Mouse (Mus musculus) CH12F3 (cell line): ENCODE data around the gene Cog1.
"Not testable (repeated sequence)": the region's sequence is repeated elsewhere in the genome, so short reads cannot be mapped to it uniquely, and the experiment has no call there.

Experiments
- in situ Hi-C: fragments of 300-500 bp; cut with MboI; formaldehyde crosslinking; loops from 2 replicates; pipeline ENCODE4 v1.14.3; 2020; ENCODE audit warnings: low sequenced_read_pairs

Gene Cog1

GRCm38 (mm10) chr11:113631302-113631701 is 17.7 kb upstream of the Cog1 start:
- in situ Hi-C loops, result no loop called here

- in situ Hi-C loops, result no loop called here
Observed at GRCm38 (mm10) chr11:113631862-113632261, 17.1 kb upstream of the Cog1 start.

- in situ Hi-C loops, result no loop called here
Observed at GRCm38 (mm10) chr11:113632303-113632702, 16.7 kb upstream of the Cog1 start.

- in situ Hi-C loops, result no loop called here
Observed at GRCm38 (mm10) chr11:113633398-113633797, 15.6 kb upstream of the Cog1 start.

- in situ Hi-C loops, result no loop called here
Observed at GRCm38 (mm10) chr11:113634699-113635121, 14.3 kb upstream of the Cog1 start.

GRCm38 (mm10) chr11:113638680-113639079 is 10.3 kb upstream of the Cog1 start:
- in situ Hi-C loops, result no loop called here

- in situ Hi-C loops, result loop anchor here (10.0 kb wide), 2 partner anchors 350 to 470 kb away; no protein-coding TSS in a partner anchor
Observed at GRCm38 (mm10) chr11:113645181-113645580, 3.8 kb upstream of the Cog1 start.

GRCm38 (mm10) chr11:113648152-113648551 is 817 bp upstream of the Cog1 start:
- in situ Hi-C loops, result loop anchor here (10.0 kb wide), 2 partner anchors 353 to 473 kb away; no protein-coding TSS in a partner anchor

- in situ Hi-C loops, result loop anchor here (10.0 kb wide), 2 partner anchors 355 to 475 kb away; no protein-coding TSS in a partner anchor
Observed at GRCm38 (mm10) chr11:113649353-113650210, 613 bp downstream of the Cog1 start, which contains the start of gene Slc39a11. Gene Slc39a11, minus strand, starts transcription at chr11:113650079.

- in situ Hi-C loops, result no loop called here
Observed at GRCm38 (mm10) chr11:113651206-113651906, 2.4 kb downstream of the Cog1 start.

GRCm38 (mm10) chr11:113651907-113652273 is 2.9 kb downstream of the Cog1 start:
- in situ Hi-C loops, result no loop called here

- in situ Hi-C loops, result no loop called here
Observed at GRCm38 (mm10) chr11:113652516-113652915, 3.5 kb downstream of the Cog1 start.

GRCm38 (mm10) chr11:113654105-113654504 is 5.1 kb downstream of the Cog1 start:
- in situ Hi-C loops, result no loop called here

GRCm38 (mm10) chr11:113654561-113655270 is 5.7 kb downstream of the Cog1 start:
- in situ Hi-C loops, result no loop called here

GRCm38 (mm10) chr11:113656511-113656932 is 7.6 kb downstream of the Cog1 start:
- in situ Hi-C loops, result no loop called here

- in situ Hi-C loops, result no loop called here
Observed at GRCm38 (mm10) chr11:113657221-113657620, 8.3 kb downstream of the Cog1 start.

GRCm38 (mm10) chr11:113658319-113658718 is 9.3 kb downstream of the Cog1 start:
- in situ Hi-C loops, result no loop called here

- in situ Hi-C loops, result no loop called here
Observed at GRCm38 (mm10) chr11:113658763-113659162, 9.8 kb downstream of the Cog1 start.

- in situ Hi-C loops, result not testable (repeated sequence)
Observed at GRCm38 (mm10) chr11:113660213-113660612, 11.2 kb downstream of the Cog1 start.

GRCm38 (mm10) chr11:113660940-113661339 is 12.0 kb downstream of the Cog1 start:
- in situ Hi-C loops, result no loop called here

GRCm38 (mm10) chr11:113661835-113662351 is 12.9 kb downstream of the Cog1 start:
- in situ Hi-C loops, result no loop called here
